Mouse (Mus musculus) hindbrain, embryonic 16.5 days (tissue): Measurements from ENCODE around the gene Alg11. TPM values are rescaled to one million over a fixed set of nuclear protein-coding genes. Genes with fewer than 3 reads are reported as not detected.

Experiments
- polyA plus RNA-seq: library from polyadenylated mRNA; unstranded; fragments of >200 nt; fragmentation: Nextera tagmentation; extraction: Ambion mirVana; gene quantifications from 2 replicates; pipeline ENCODE4 v1.2.1, GENCODE M21; 2015

Alg11 gene
- polyA plus RNA-seq, 1 experiment from 2014 or later, result 40.9 TPM

Other genes starting within 250 kb of the Alg11 start
- not detected in 2 replicates for gene Defb50, start 237.2 kb upstream of the Alg11 start, polyA plus RNA-seq
- gene Defb2, start 220.8 kb upstream of the Alg11 start, polyA plus RNA-seq, result not detected in 2 replicates
- gene Defb10, start 201.8 kb upstream of the Alg11 start, polyA plus RNA-seq, result 1.2 and 2.3 TPM in 2 replicates
- gene Defb9, start 175.3 kb upstream of the Alg11 start, polyA plus RNA-seq, result 2.2 and 3.3 TPM in 2 replicates
- gene Defb11, start 154.3 kb upstream of the Alg11 start, polyA plus RNA-seq, result 42.5 and 47.1 TPM in 2 replicates
- not detected in 2 replicates for gene Defb15, start 128.0 kb upstream of the Alg11 start, polyA plus RNA-seq
- not detected in 2 replicates for gene Defb35, start 122.4 kb upstream of the Alg11 start, polyA plus RNA-seq
- not detected in 2 replicates for gene Defb13, start 114.0 kb upstream of the Alg11 start, polyA plus RNA-seq
- gene Fam90a1a, start 102.0 kb upstream of the Alg11 start, polyA plus RNA-seq, result not detected in 2 replicates
- not detected in 2 replicates for gene Ccdc70, start 90.9 kb upstream of the Alg11 start, polyA plus RNA-seq
- gene Atp7b, start 416 bp upstream of the Alg11 start, polyA plus RNA-seq, result 1.8 and 1.9 TPM in 2 replicates
- 1.4 and 1.6 TPM in 2 replicates for gene Nek5, start 64.3 kb downstream of the Alg11 start, polyA plus RNA-seq
- gene Nek3, start 105.7 kb downstream of the Alg11 start, polyA plus RNA-seq, result 8.0 and 8.3 TPM in 2 replicates
- gene Ckap2, start 125.1 kb downstream of the Alg11 start, polyA plus RNA-seq, result 12.8 and 15.5 TPM in 2 replicates
- 41.4 and 44.3 TPM in 2 replicates for gene Vps36, start 132.1 kb downstream of the Alg11 start, polyA plus RNA-seq
- gene Thsd1, start 166.6 kb downstream of the Alg11 start, polyA plus RNA-seq, result 7.1 and 10.5 TPM in 2 replicates
- not detected in 2 replicates for gene Tpte, start 222.7 kb downstream of the Alg11 start, polyA plus RNA-seq